Mouse (Mus musculus) c-Kit-positive CD71-positive TER-119-positive erythroid progenitor cells, embryonic 14.5 days (primary cell): ENCODE measurements around the gene Cox7a2l.

Experiments used
- DNase-seq: peaks from one replicate; pipeline ENCODE4 v3.0.0-alpha.2; 2013; ENCODE audit warnings: low spot score

Cox7a2l gene

DNA sequence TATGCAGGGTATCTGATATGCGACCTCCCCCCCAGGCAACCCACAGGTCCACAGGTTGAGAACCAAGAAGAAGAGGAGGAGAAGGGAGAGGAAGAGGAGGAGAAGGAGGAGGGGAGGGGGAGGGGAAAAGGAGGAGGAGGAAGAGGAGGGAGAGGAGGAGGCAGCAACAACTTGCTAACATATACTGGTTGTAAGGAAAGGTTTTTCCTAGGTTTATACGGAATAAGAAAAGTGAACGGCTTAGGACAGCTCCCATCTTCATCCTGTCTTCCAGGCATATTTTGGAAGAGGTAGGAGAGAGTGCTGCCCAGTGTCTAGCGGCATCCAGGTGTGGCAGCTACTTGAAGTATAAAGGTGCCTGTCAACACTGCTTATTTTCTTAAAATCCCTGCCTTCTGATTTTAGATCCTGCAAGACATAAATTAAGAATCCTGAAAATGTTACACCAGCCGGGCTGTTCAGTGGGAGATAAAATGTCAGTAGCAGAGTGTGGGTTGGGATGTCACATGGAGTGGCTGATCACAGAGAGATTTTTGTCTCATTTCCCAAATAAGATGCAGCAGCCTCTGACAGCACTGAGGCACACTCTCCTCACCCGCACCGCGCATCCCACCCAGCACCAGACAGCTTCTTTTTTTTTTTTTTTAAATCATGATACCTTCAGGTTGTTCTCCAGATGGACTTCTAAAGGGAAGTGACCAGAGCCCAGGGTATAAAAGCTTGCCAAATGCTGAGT, at the start of gene Cox7a2l:
Gene Cox7a2l (minus strand): TSS at position 51 of the 736 bp plus-strand sequence.
- no peak for DNase-seq

DNA sequence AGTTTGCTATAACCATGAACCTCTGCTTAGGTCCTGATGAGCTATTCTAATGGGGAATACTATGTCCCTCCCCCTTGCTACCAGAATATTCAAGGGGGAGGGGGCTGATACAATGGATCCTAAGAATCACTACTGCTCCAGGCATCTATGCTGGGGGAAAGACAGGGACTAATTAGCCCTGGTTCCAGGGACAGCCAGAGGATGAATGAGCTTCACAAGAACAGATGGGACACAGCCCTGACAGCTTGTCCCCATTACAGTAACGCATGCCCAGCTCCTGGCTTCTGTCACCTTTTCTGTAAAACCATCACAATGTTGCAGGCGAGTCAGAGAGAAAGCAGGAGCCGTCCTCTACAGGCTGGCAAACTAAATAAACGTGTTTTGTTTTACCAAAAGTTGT, 48.4 kb upstream of the Cox7a2l start:
- DNase-seq, result no peak

DNA sequence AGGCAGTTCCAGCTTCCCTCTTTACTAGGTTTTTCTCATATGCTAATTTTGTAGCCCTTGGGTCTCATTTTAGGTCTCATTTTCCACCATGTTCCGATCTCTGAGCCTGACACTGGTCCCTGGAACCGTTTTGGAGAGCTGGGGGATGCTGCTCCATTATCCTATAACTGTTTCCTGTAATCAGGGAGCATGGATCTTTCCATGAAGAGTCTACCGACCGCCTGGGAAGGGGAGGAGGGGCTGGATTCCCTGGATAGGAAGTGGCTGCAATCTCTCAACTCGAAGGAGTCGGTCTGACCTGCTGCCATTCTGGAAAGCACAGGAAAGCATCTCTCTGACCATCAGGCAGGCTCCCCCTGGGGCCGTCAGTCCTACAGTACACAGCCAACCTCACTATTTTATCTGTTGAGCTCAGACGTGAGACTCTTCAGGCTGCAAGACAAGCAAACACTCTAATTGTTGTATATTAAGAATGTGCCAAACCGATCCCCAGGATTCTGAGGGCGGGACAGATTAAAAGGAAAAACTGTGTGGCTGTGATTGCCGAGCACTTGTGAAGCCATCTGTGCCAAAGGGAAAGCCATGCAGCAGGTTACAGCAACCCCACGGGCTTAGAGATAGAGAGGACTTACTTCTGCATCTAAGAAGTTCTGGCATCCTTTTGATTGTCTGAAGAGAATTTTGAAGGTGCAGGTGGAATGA, 47.1 kb upstream of the Cox7a2l start:
- DNase-seq, result no peak

DNA sequence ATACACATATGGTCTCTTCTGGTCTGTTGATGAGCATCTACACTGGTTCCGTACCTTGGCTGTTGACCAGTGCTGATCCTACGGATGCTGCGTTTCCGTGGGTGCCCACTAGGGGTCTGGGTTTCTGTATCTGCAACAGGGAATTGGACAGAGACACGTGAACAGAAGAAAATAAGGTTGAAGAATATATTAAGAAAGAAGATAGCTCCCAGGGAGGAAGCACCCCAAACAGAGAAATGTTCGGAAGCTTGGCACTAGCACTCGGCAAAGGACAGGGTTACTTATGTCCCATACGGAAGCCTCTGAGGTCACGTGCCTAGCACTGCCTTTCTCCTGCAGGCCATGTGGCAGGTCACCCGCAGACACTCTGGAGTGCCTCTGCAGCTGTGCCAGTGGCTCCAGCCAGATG, 46.6 kb upstream of the Cox7a2l start:
- DNase-seq, result peak; percentile 47

DNA sequence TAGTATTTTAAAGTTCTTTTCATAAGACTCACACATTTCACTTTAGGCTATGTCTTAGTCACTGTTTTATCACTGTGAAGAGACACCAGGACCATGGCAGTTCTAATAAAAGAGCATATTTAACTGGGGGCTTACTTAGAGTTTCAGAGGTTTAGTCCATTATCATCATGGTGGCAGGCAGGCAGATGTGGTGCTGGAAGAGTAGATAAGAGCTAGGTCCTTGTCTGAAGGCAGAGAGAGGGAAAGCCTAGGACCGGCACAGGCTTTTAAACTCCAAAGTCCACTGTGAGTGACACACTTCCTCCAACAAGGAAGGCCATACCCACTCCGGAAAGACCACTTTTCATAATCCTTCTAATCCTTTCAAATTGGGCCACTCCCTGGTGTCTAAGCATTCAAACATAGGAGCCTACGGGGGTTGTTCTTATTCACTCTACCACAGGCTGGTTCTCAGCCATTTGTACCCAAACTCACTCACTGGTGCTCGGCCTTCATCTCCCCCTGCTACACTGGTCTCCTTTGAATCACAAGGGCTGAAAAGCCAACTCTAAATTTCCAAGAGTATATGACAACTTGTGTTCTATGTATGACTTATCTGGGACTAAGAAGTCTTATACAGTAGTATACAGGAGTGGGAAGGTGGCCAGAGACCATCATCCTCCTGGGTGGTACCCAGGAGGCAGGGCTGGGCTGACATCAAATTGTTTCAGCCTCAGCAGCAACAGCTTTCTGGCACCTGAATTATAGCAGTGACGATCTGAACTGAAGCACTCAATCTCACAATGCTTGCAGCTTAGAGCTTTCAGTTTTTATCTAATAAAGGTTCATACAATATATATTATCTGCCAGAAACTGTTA, 45.3 kb upstream of the Cox7a2l start:
- DNase-seq, result peak; percentile 91

DNA sequence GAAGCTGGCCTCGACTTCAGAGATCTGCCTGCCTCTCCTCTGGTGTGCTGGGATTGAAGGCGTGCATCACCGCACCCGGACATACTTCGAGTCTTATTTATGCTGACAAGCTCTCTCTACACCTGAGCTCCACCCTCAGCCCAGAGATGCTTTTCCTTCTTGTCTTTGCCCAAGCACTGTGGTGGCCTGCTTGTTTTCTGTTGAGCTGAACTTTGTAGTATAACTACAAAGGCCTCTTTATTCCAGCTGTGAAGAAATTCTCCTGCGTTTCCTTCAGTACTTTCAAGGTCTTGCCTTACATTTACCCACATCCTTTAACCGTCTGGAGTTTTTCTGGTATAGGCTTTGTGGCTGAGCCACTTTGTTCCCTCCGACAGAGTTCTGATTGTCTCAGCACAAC, 42.0 kb upstream of the Cox7a2l start:
- no peak for DNase-seq

DNA sequence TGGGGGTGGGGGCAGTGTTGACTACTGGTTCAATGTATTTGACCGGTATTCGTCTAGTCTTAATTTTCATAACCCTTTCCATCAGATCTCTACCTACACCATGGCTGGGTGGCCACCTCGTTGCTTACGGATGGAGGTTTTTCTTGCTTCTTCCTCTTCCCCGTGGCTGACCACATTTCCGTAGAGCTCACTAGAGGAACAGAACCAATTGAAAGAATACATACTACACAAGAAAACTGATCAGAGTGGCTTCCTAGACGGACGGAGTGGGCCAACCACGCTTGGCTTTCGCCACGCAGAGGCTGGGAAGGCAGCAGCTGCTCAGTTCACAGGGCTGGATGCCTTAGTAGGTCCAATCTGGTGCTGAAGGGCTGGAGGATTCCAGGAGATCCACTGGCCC, 38.7 kb upstream of the Cox7a2l start:
- no peak for DNase-seq

DNA sequence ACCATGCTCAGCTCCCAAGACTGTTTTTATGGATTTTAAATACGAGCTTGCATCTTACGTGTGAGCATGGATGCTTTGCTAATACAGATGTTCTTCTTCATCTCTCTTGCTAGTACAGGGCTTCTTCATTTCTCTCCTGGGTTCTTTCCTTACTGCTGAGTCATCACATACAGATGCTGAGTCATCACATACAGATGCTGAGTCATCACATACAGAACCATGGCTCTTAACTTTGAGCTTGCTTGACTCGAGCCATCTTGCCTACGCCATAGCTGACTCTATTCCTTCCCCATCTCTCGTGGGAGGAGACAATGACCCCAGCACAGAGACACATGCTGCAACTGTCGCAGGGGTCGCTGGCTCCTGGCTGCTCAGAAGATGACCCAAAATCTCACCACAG, 37.9 kb upstream of the Cox7a2l start:
- no peak for DNase-seq

DNA sequence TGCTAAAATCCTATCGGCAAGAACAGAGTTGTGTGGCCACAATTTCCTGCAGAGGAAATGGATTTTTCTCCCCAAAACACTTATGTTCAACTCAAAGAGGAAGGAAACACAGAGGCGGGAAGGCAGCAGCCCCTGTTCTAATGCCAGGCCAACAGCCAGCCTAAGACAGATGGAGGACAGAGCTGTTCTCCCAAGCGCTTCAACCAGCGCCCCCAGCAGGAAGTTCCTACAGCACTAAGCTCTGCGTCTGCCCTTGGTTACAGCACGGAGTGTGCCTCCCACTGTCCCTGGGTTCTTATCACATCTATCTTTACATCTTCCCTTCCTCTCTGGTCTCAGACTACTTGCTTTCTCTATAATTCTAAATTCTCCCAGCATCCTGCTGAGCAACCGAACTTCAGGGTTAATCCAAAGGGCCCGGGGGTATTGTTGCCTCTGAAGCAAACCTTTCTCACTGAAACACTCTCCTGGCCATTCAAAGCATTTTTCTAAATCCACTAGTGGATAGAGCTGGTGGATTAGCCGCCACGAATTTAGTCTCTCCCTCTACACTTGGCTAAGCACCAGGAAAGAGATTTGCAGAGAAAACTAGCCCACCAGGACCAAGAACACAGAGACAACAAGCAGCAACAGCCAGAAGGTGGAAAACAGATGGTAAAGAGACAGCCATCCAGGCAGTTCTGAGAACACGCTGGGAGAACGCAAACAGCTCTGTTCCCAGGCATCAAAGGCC, 31.5 kb upstream of the Cox7a2l start:
- DNase-seq, result no peak

DNA sequence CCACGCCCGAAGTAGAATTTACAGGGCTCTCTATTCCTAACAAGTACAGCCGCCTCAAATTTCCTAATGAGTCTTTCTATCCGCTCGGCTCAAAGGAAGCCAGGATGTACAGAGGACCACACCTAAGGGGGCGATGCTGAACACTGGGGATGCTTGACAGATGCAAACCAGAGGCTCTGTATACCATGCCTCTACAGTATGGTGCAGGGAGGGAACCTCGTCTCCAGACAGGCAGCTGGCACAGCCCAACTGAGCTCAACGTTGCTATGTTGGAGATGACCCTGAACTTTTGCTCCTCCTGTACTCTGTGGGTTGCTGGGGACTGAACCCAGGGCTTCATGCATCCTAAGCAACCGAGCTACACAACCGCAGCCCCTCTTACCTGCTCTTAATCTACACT, 30.0 kb upstream of the Cox7a2l start:
- no peak for DNase-seq

DNA sequence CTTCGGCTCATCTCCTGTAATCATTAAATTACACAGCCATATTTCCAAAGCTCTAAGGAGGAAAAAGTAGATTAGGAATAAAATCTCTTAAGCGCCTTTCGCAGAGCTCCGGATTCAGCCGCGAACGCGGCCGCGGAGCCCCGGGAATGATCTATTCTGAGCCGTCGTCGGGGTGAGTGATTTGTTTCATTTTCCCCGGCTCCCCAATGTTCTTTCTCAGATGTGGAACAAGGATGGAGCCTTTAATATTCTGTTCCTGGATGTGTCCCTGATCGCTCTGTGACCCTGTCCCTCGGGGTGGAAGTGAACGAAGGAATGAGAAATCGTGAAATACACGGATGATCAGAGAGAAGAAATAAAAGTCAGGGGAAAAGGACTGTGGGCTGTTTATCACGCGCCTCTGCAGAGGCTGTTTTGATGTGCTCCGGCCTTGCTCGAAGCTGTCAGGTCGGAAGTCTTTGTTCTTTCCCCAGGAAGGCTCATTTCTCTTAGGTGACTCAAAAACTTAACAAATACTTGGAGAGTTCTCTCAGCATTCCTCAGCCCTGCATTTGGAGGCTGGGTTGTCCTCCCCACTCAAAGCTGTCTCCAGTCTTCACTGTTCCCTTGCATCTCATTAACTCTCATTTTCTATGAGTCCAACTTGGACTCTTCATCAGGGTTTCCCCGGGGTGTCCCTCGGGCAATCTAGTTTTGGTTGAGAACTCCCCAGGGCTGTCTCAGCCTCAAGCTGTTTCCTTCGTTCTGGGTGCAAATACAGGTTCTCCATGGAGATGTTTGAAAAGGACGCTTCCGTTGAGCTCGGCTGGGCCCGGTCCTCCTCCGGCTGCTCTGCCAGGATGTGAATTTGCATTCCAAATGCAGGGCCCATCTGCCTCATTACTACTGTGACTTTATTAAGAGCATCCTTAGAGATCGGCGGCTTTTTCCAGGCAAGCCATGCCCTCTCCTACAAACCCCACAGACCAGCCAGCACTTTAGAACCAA, 28.9 kb upstream of the Cox7a2l start:
- DNase-seq, result no peak

DNA sequence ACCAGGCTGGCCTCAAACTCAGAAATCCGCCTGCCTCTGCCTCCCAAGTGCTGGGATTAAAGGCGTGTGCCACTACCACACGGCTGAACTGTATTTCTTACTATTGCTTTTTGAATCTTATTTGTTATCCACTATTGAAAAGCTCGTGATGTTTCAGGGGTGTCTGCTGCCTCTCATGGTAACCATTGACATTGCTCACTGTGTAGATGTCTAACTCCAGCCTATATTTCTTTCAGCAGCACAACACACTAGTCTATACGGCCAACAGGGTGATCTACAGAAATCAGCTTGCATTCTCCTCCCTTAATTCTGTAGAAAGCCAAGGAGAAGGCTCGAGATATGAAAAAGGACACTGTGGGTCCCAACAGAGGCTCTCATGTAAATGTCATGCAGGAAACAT, 28.1 kb upstream of the Cox7a2l start:
- no peak for DNase-seq

DNA sequence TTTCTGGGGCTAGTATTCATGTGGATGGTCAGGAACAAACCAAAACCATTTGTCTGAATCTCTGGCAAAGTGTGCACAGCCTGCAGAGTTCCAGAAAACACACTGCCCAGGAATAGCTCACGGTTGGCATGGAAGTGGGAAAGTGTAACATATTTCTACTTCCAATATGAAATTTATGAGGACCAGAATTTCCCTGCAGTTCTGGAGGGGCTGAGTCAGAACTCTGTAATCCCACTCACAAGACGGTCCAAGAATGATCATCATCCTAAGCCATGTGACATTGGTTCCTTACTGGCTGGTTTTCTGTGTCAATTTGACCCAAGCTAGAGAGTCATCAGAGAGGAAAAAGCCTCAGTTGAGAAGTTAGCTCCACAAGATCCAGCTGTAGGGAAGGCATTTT, 25.3 kb upstream of the Cox7a2l start:
- DNase-seq, result no peak

DNA sequence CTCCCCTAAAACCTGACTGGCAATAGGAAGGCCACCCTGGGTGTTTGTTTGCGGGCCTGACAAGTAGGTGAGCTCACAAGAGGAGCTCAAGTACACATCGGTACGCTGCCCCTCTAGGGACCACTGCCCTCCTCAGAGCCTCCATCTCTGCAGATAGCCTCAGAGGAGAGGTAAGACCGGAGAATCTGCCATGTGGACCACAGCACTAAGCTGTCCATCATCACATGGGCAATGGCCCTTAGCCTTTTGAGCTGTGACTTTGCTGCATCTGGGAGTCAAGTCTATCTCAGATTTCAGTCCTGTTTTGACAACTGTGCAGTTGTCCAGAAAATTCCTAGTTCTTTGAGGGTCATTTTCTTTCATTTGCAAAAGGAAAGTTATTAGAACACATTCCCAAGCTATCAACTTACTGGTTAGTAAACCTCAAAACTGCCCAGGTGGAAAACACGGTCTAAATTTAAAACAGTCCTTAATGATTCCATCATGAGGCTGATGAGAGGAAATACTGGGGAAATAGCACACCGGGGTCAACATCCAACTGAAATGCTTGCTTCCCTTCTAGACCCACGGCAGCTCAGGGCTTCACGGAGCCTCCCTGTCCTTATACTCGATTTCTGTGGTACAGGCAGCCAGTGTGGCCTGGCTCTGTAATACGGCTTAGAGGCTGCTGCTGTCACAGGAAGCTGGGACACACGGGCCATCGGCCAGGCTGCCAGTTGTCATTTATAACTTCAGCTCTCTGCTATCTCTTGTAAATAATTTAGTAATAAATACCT, 22.3 kb upstream of the Cox7a2l start:
- DNase-seq, result no peak

DNA sequence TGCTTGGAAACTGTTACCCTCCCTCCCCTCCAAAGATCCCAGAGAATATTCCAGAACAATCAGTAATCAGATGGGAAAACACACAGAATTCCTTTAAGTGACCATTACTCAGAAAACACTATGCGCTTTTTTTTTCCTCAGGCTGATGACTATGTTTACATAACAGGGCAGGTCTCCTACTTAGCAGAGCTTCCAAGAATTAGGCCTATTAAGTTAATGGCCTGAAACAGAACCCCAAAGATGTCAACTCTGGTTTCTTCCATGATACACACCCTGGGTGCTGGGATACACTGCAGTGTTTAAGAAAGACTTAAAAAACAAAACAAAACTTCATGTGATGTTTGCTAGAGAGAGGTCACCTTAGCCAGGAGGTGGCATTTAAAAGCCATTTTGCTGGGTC, 21.6 kb upstream of the Cox7a2l start:
- DNase-seq, result no peak

DNA sequence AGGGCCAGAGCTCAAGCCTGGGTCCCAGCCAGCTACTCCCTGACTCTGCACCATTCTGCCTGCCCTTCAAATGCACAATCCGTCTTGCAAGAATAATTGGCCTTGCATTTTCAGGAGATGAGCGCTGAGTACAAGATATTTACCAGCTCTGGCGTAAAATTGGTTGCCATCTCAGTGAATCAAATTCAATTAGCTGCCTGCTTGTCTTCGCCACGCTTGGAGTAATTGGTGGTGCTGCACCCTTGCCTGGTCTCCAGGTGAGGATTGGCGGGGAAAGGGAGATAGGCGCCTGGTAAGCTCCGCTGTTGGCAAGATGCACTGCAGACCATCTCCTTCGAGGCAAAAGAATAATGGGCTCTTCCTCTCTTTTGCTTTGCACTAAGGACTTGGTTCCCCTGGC, 21.0 kb upstream of the Cox7a2l start:
- DNase-seq, result no peak

DNA sequence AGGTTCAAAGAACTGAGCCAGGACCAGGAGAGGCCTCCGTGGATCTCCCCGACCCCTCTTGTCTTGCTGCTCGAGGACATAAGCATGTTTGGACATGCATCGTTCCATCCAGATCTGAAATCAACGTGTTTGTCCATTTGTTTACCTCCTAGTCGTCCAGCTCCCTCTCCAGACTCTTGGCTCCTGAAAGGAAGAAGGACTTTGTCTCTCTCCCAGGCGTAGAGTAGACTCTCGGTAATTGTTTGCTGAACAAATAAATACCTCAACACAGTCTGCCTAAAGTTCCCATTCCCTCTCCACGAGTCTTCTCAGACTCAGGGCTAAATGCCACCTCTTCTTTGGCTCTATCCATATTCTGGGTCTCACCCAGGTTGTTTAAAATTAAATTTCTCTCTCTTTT, 16.0 kb upstream of the Cox7a2l start:
- DNase-seq, result no peak

DNA sequence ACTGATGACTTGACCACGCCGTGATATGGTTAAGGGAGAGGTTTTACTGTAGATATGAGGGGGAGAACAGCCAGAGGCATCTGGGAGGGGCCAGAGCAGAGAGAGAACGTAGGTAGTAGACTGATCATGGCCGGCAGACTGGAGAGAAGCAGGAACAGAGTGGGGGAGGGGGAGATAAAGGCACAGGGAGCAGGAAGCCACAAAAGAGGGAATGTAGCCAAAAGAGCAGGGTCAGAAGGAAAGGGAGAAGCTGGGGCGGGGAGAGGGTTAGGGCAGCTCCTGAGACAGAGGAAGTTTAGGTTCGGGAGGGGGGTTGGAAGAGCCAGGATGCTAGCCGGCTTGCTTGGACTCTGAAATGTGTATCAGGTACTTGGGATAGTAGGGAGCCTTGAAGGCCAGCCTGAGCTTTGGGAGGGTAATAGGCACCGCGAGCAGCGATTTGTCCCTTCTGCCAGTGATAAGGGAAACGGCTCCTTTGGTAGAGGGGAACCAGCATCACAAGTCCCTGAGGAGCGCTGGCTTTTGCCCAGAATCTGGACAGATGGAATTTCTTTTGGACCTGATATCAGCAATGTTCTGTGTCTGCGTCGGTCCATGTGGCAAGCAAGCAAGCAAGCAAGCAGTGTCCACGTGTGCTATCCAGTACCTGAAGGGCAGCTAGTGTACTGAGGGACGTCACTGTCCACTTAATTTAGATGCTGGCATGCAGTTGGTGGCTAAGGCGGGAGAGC, 10.7 kb upstream of the Cox7a2l start:
- no peak for DNase-seq
